Mouse (Mus musculus): ENCODE data around the gene Prnp. TPM values are rescaled to one million over a fixed set of nuclear protein-coding genes. Genes with fewer than 3 reads are reported as not detected.
A peak's percentile ranks its signal among the peaks of the same experiment; 100 is the strongest.

Gene Prnp
- polyA plus RNA-seq, 1 experiment: 140 TPM

- peak overlapping the region; percentile 31 for H3K4me3 ChIP-seq (ENCODE audit: insufficient read depth, low read depth, low read length)
- 42% methylated on average over 8 of the region's 8 CpGs for WGBS
- TF ChIP-seq CTCF (IDR thresholded peaks at IDR 0.05; ENCODE audit: insufficient read depth, low read depth, low read length): no peak
- H3K27ac ChIP-seq (ENCODE audit: insufficient read depth, low read depth, low read length): no peak overlapping the region
- peaks cover 8% of the 10 kb centered on the region for H3K4me1 ChIP-seq (ENCODE audit: control insufficient read depth, insufficient read depth, low read length)
These were observed 3.0 kb downstream of the Prnp start for GRCm38 (mm10) chr2:131912526-131913258.

DNA sequence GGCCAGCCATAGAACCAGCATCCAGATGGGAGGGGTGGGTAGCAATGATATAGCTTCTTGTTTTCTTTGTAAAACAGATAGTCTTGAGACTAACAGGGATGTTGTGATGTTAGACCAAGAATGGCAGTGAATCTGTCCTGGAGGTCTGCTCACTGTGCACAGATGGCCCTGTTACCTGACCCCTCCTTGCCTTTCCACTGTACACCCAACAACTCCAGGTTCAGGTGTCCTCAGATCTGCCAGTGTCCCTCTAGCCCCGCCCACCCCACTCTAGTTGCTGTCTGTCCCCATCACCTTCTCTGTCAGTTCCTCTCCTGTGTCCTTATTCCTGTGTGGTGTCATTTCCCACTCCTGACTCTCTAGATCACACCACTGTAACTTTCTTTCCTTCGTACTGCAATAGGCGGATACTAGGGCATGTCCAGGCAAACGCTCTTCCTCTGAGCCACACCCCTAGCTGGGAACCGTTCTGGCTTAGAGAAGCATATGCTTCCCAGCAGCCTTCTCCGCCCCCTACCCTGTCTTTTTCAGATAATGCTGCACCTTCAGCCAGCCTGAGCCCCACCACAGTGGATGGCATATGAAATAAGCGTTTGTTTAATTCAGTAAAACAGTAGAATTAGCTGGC, 22.7 kb downstream of the Prnp start:
- Histone ChIP-seq H3K4me1 (ENCODE audit: control insufficient read depth, insufficient read depth, low read length) (peaks cover 8% of the 10 kb centered on the region; the same call in 1 of the 2 replicates), H3K4me3 (ENCODE audit: insufficient read depth, low read depth, low read length) (no peak overlapping the region), H3K27ac (ENCODE audit: insufficient read depth, low read depth, low read length) (no peak overlapping the region)
- no peak for TF ChIP-seq CTCF (IDR thresholded peaks at IDR 0.05; ENCODE audit: insufficient read depth, low read depth, low read length)
- TF ChIP-seq POLR2A (IDR thresholded peaks at IDR 0.05; ENCODE audit: insufficient read depth, low read depth, low read length): no peak
- WGBS: 59% methylated on average over 7 of the region's 7 CpGs

DNA sequence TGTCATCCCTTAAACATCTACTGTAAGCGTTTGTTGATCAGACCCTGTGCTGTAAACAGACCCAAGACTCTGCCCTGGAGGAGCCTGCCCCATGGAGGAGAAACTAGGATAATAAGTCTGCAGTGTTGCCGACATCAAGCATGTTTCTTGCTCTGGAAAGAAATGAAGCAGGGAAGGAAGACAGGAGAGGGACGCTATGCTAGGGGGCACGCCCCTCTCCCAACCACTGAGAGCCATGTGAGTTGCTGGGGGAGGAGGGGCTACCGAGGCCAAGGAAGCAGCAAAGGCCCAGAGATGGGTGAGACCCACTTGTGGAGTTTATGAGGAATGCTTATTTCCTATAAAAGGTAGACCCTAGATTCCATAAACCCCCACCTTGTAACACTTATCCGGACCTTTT, 23.3 kb downstream of the Prnp start:
- 39% methylated on average over 6 of the region's 6 CpGs for WGBS
- peak overlapping the region; percentile 40; the same call in 1 of the 2 replicates for H3K27ac ChIP-seq (ENCODE audit: insufficient read depth, low read depth, low read length)
- no peak overlapping the region for H3K4me3 ChIP-seq (ENCODE audit: insufficient read depth, low read depth, low read length)
- H3K4me1 ChIP-seq (ENCODE audit: control insufficient read depth, insufficient read depth, low read length): peaks cover 8% of the 10 kb centered on the region; the same call in 1 of the 2 replicates
- TF ChIP-seq POLR2A (IDR thresholded peaks at IDR 0.05; ENCODE audit: insufficient read depth, low read depth, low read length) (no peak), CTCF (IDR thresholded peaks at IDR 0.05; ENCODE audit: insufficient read depth, low read depth, low read length) (no peak)

GRCm38 (mm10) chr2:131933598-131933997, 23.9 kb downstream of the Prnp start:
- Histone ChIP-seq H3K4me1 (ENCODE audit: control insufficient read depth, insufficient read depth, low read length) (peaks cover 8% of the 10 kb centered on the region; the same call in 1 of the 2 replicates), H3K27ac (ENCODE audit: insufficient read depth, low read depth, low read length) (0 out of 2 replicates have a peak overlapping the region, but pooled peaks have one; percentile 40), H3K4me3 (ENCODE audit: insufficient read depth, low read depth, low read length) (no peak overlapping the region)
- 40% methylated on average over 3 of the region's 3 CpGs for WGBS
- no peak for TF ChIP-seq POLR2A (IDR thresholded peaks at IDR 0.05; ENCODE audit: insufficient read depth, low read depth, low read length)
- TF ChIP-seq CTCF (IDR thresholded peaks at IDR 0.05; ENCODE audit: insufficient read depth, low read depth, low read length): no peak

DNA sequence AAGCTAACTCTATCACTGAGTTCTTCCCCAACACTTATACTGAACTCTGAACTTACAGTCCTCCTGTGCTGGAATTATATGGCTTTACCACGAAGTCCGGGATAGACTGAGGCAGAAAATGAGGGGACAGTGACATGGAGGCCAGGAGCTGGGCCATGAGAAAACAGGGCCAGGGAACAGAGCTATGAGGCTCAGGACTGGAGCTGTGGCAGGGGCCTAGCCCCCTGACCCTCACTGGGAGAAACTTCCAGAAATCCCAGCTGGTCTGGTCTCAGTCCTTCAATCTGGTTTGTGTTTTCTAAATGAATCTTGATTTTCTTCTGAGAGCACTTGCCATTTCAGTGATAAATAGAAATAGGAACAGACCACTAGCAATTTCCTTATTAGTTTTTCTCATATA, 24.5 kb downstream of the Prnp start:
- no peak for TF ChIP-seq CTCF (IDR thresholded peaks at IDR 0.05; ENCODE audit: insufficient read depth, low read depth, low read length)
- 94% methylated on average over 2 of the region's 2 CpGs for WGBS
- Histone ChIP-seq H3K27ac (ENCODE audit: insufficient read depth, low read depth, low read length) (no peak overlapping the region), H3K4me1 (ENCODE audit: control insufficient read depth, insufficient read depth, low read length) (peaks cover 8% of the 10 kb centered on the region; the same call in 1 of the 2 replicates), H3K4me3 (ENCODE audit: insufficient read depth, low read depth, low read length) (no peak overlapping the region)

DNA sequence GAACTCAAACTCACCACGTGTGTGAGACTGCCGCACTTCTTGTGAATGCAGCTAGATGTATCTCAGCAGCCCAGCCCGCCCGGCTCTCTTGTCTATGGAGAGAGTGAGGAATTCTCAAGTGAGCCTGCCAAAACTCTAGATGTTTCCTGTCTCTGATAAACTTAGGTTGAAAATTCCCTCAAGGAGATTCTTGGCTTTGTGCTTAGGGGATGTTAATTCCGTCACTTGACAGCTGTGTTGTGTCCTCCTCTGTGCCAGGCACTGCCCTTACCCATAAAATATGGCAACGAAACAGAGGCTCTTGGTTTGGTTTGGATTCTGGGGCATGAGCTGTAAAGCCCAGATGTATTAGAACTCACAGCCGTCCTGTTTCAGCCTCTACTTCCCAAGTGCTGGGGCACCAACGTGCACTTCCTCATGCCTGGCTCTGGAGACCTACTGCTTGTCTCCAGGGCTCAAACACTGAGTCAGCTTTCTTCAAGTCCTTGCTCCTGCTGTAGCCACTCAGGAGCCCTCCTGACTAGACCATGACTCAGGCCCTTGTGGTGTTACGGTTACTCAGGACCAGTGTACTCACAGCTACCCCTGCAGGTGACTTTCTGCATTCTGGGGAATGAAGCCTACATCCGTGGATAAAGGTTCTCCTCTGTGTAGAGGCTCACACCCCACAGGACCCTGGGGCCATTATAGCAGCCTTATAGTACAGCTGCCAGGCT, 25.8 kb downstream of the Prnp start:
- 69% methylated on average over 10 of the region's 10 CpGs for WGBS
- no peak overlapping the region for H3K4me3 ChIP-seq (ENCODE audit: insufficient read depth, low read depth, low read length)
- TF ChIP-seq CTCF (IDR thresholded peaks at IDR 0.05; ENCODE audit: insufficient read depth, low read depth, low read length) (no peak), POLR2A (IDR thresholded peaks at IDR 0.05; ENCODE audit: insufficient read depth, low read depth, low read length) (no peak)
- peaks cover 8% of the 10 kb centered on the region; the same call in 1 of the 2 replicates for H3K4me1 ChIP-seq (ENCODE audit: control insufficient read depth, insufficient read depth, low read length)
- H3K27ac ChIP-seq (ENCODE audit: insufficient read depth, low read depth, low read length): no peak overlapping the region

DNA sequence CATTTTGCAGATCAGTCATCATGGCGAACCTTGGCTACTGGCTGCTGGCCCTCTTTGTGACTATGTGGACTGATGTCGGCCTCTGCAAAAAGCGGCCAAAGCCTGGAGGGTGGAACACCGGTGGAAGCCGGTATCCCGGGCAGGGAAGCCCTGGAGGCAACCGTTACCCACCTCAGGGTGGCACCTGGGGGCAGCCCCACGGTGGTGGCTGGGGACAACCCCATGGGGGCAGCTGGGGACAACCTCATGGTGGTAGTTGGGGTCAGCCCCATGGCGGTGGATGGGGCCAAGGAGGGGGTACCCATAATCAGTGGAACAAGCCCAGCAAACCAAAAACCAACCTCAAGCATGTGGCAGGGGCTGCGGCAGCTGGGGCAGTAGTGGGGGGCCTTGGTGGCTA, 26.7 kb downstream of the Prnp start:
- Histone ChIP-seq H3K27ac (ENCODE audit: insufficient read depth, low read depth, low read length) (no peak overlapping the region), H3K4me1 (ENCODE audit: control insufficient read depth, insufficient read depth, low read length) (peaks cover 6% of the 10 kb centered on the region; the same call in 1 of the 2 replicates), H3K4me3 (ENCODE audit: insufficient read depth, low read depth, low read length) (no peak overlapping the region)
- 97% methylated on average over 10 of the region's 10 CpGs for WGBS
- TF ChIP-seq POLR2A (IDR thresholded peaks at IDR 0.05; ENCODE audit: insufficient read depth, low read depth, low read length) (no peak), CTCF (IDR thresholded peaks at IDR 0.05; ENCODE audit: insufficient read depth, low read depth, low read length) (no peak)

DNA sequence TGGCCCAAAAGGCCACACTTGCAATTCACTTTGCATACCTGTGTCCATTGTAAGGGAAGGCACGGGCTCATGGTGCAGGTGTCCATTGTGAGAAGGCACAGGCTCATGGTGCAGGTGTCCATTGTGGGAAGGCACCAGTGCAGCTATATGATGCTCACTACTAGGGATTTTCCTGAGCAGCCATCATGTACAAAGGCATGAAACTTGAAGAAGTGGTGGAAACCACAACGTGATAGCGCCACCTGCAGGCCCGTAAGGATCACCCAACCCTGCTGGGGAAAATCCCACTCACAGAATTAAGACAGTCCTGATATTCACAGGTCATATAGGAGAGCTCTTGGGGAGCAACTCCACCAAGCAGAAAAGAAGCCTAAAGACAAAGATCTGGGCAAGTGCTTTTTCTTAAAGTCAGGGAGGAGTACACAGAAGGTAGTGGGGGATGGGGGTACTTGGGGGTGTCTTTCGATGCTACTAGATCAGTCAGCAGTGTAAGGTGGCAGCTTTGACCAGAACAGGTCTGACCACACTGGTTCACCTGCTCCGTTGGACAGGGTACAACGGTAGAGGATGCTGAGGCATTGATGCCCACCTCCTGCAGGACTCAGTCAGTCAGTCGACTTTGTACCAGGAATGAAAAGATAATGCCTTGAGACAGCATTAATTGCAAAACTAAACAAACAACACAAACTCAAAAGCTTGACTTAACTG, 29.8 kb downstream of the Prnp start:
- 42% methylated on average over 8 of the region's 8 CpGs for WGBS
- Histone ChIP-seq H3K4me3 (ENCODE audit: insufficient read depth, low read depth, low read length) (no peak overlapping the region), H3K4me1 (ENCODE audit: control insufficient read depth, insufficient read depth, low read length) (no peaks in the 10 kb centered on the region), H3K27ac (ENCODE audit: insufficient read depth, low read depth, low read length) (no peak overlapping the region)
- TF ChIP-seq CTCF (IDR thresholded peaks at IDR 0.05; ENCODE audit: insufficient read depth, low read depth, low read length) (peak; percentile 43; the same call in 1 of the 2 replicates), POLR2A (IDR thresholded peaks at IDR 0.05; ENCODE audit: insufficient read depth, low read depth, low read length) (no peak)
